Mouse (Mus musculus) cortical plate, adult 2 months (tissue): Measurements from ENCODE around the gene Hist4h4.

ENCODE experiments used
- CTCF ChIP-seq: fragments of 200-500 bp; IDR thresholded peaks from 2 replicates; pipeline ENCODE4 v1.5.1; 2011; ENCODE audit warnings: mild to moderate bottlenecking, control low read depth, low read length; ENCODE audit not compliant: insufficient read depth; ENCODE audit errors: extremely low read depth
- POLR2A ChIP-seq: fragments of 200-500 bp; IDR thresholded peaks from 2 replicates; pipeline ENCODE4 v1.6.1; 2011; ENCODE audit warnings: mild to moderate bottlenecking, low read length, control low read depth; ENCODE audit not compliant: insufficient read depth; ENCODE audit errors: extremely low read depth

GRCm38 (mm10) chr6:136852348-136852747, 48.1 kb upstream of the Hist4h4 start:
- TF ChIP-seq CTCF (no peak), POLR2A (no peak)
